Mouse (Mus musculus) liver, embryonic 14.5 days (tissue): ENCODE data around the gene Gale.

Experiments used
- CTCF ChIP-seq: IDR thresholded peaks from 2 replicates; pipeline ENCODE4 v1.5.1; 2016; ENCODE audit warnings: antibody characterized with exemption, low read depth, control low read depth
- EP300 ChIP-seq: IDR thresholded peaks from 2 replicates; pipeline ENCODE4 v1.6.1; 2016; ENCODE audit warnings: antibody characterized with exemption, low read depth

GRCm38 (mm10) chr4:135929828-135930227, 33.7 kb upstream of the Gale start:
- no peak for TF ChIP-seq EP300
- TF ChIP-seq CTCF, result no peak
